Mouse (Mus musculus) myocyte (in vitro differentiated cells): Measurements from ENCODE around the gene Ncapg2.

ENCODE experiments used
- E2F4 ChIP-seq: IDR thresholded peaks from one replicate; pipeline ENCODE4 v1.6.1; 2011; ENCODE audit warnings: mild to moderate bottlenecking, control low read depth, moderate library complexity; ENCODE audit not compliant: insufficient read depth
- MAX ChIP-seq: IDR thresholded peaks from one replicate; pipeline ENCODE4 v1.6.1; 2011; ENCODE audit warnings: low read depth, mild to moderate bottlenecking, control low read depth
- POLR2A ChIP-seq: IDR thresholded peaks from one replicate; pipeline ENCODE4 v1.6.1; 2011; ENCODE audit warnings: low read depth, mild to moderate bottlenecking, control low read depth, moderate library complexity; ENCODE audit not compliant: insufficient read length
- POLR2AphosphoS2 ChIP-seq: IDR thresholded peaks from one replicate; pipeline ENCODE4 v1.6.1; 2011; ENCODE audit warnings: low read depth, control low read depth; ENCODE audit not compliant: insufficient read length
- TCF12 ChIP-seq: IDR thresholded peaks from one replicate; pipeline ENCODE4 v1.6.1; 2011; ENCODE audit warnings: mild to moderate bottlenecking, control low read depth; ENCODE audit not compliant: poor library complexity, insufficient read depth, severe bottlenecking

DNA sequence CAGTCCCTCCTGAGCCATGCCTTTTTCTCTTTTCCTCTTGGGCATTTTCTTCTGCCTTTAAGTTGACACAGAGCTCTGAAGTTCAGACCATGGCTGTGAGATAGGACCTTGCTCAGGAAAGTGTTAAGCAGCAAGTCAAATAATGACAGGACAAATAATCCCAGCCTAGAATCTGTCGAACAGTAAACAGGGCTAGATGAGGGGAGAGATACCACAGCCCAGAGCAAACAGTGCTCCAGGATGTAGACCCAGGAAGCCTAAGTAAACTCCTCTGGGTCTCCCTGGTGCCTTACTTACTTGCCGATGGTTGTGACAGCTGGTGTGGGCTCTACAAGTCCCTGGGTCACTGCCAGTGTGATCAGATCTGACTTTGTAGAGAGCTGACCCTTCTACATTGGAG lies 78.4 kb downstream of the Ncapg2 start:
- no peak for TF ChIP-seq POLR2AphosphoS2
- no peak for TF ChIP-seq E2F4
- TF ChIP-seq MAX, result no peak
- TF ChIP-seq TCF12, result no peak
- TF ChIP-seq POLR2A, result no peak
